Mouse (Mus musculus) CH12.LX (cell line): ENCODE measurements around the gene Amelx. TPM values are rescaled to one million over a fixed set of nuclear protein-coding genes. Genes with fewer than 3 reads are reported as not detected.

Experiments used
- DNase-seq: peaks from one replicate; pipeline ENCODE4 v3.0.0-alpha.2; 2013; ENCODE audit errors: extremely low read depth
- H3K27ac ChIP-seq: 2 replicates; pipeline ENCODE4 v1.5.1; 2012; ENCODE audit warnings: low read depth, mild to moderate bottlenecking, control low read depth, moderate library complexity; ENCODE audit not compliant: insufficient read depth
- H3K27me3 ChIP-seq: replicated peaks from 2 replicates; pipeline ENCODE3; 2012; ENCODE audit warnings: inconsistent platforms
- H3K36me3 ChIP-seq, 2 experiments: replicated peaks in 1 of 2; 2 replicates each; pipeline versions ENCODE3 to v1.6.1; 2012; ENCODE audit warnings: inconsistent platforms in 1 of 2, low read length in 1 of 2, mild to moderate bottlenecking in 1 of 2, mixed read lengths in 1 of 2, moderate library complexity in 1 of 2; ENCODE audit not compliant: control insufficient read depth in 1 of 2, insufficient read depth in 1 of 2
- H3K4me1 ChIP-seq, 2 experiments: 2 replicates each; pipeline ENCODE4 v1.6.1; 2012; ENCODE audit warnings: inconsistent platforms in 1 of 2, moderate library complexity in 1 of 2; ENCODE audit not compliant: insufficient read depth in 2 of 2, control insufficient read depth in 1 of 2
- H3K4me2 ChIP-seq: 2 replicates; pipeline ENCODE4 v1.6.1; 2012; ENCODE audit warnings: low read depth, mild to moderate bottlenecking, control low read depth; ENCODE audit not compliant: poor library complexity, insufficient read depth, severe bottlenecking
- H3K4me3 ChIP-seq, 3 experiments: fragments of 150-350 bp in 1 of 3; sonication (generic) in 1 of 3; replicated peaks in 1 of 3; 2 replicates each; pipeline versions ENCODE3 to v1.5.1; 2011 to 2012; ENCODE audit warnings: low read depth in 2 of 3, low read length in 2 of 3, mild to moderate bottlenecking in 2 of 3, moderate library complexity in 2 of 3, control low read depth in 1 of 3, improper control_type of control experiment in 1 of 3, inconsistent platforms in 1 of 3, mixed read lengths in 1 of 3; ENCODE audit not compliant: poor library complexity in 1 of 3
- H3K79me2 ChIP-seq: replicated peaks from 2 replicates; pipeline ENCODE4 v1.6.1; 2012; ENCODE audit warnings: mild to moderate bottlenecking, moderate library complexity; ENCODE audit not compliant: control insufficient read depth, poor library complexity, insufficient read depth, severe bottlenecking; ENCODE audit errors: extremely low read depth
- H3K9ac ChIP-seq: 2 replicates; pipeline ENCODE4 v1.6.1; 2012; ENCODE audit warnings: low read depth, mild to moderate bottlenecking, control low read depth, moderate library complexity; ENCODE audit not compliant: insufficient read depth
- H3K9me3 ChIP-seq: replicated peaks from 2 replicates; pipeline ENCODE3; 2012; ENCODE audit warnings: low read length, inconsistent platforms, mixed read lengths
- BHLHE40 ChIP-seq: IDR thresholded peaks from 2 replicates; pipeline ENCODE4 v1.6.1; 2011; ENCODE audit warnings: mild to moderate bottlenecking, low read depth, low read length, improper control_type of control experiment
- ETS1 ChIP-seq: conservative IDR thresholded peaks from 2 replicates; pipeline ENCODE4 v1.6.1; 2012; ENCODE audit warnings: low read depth, mild to moderate bottlenecking, inconsistent platforms, low read length, improper control_type of control experiment, moderate library complexity
- HCFC1 ChIP-seq: IDR thresholded peaks from 2 replicates; pipeline ENCODE4 v1.6.1; 2012; ENCODE audit warnings: low read depth, mild to moderate bottlenecking, inconsistent platforms, low read length, improper control_type of control experiment
- IRF4 ChIP-seq: IDR thresholded peaks from 2 replicates; pipeline ENCODE4 v1.6.1; 2014; ENCODE audit warnings: low read depth, mild to moderate bottlenecking, inconsistent platforms, low read length, improper control_type of control experiment
- KAT2A ChIP-seq: IDR thresholded peaks from 2 replicates; pipeline ENCODE4 v1.6.1; 2012; ENCODE audit warnings: low read length, improper control_type of control experiment, inconsistent platforms; ENCODE audit not compliant: insufficient replicate concordance
- NELFE ChIP-seq: IDR thresholded peaks from 2 replicates; pipeline ENCODE4 v1.6.1; 2011; ENCODE audit warnings: low read depth, low read length, improper control_type of control experiment
- NRF1 ChIP-seq: IDR thresholded peaks from 2 replicates; pipeline ENCODE4 v1.6.1; 2014; ENCODE audit warnings: low read depth, mild to moderate bottlenecking, inconsistent platforms, low read length, improper control_type of control experiment, moderate library complexity
- POLR2A ChIP-seq: IDR thresholded peaks from 2 replicates; pipeline ENCODE4 v1.6.1; 2011; ENCODE audit warnings: low read depth, mild to moderate bottlenecking, improper control_type of control experiment, low read length
- RCOR1 ChIP-seq: conservative IDR thresholded peaks from 2 replicates; pipeline ENCODE4 v1.6.1; 2012; ENCODE audit warnings: low read depth, mild to moderate bottlenecking, inconsistent platforms, low read length, improper control_type of control experiment
- SIN3A ChIP-seq: IDR thresholded peaks from 2 replicates; pipeline ENCODE4 v1.6.1; 2012; ENCODE audit warnings: low read length, improper control_type of control experiment, inconsistent platforms
- SMC3 ChIP-seq: IDR thresholded peaks from 2 replicates; pipeline ENCODE4 v1.6.1; 2011; ENCODE audit warnings: low read depth, low read length, improper control_type of control experiment
- TBP ChIP-seq: conservative IDR thresholded peaks from 2 replicates; pipeline ENCODE4 v1.6.1; 2011; ENCODE audit warnings: low read depth, low read length, improper control_type of control experiment
- USF1 ChIP-seq: IDR thresholded peaks from 2 replicates; pipeline ENCODE4 v1.6.1; 2014; ENCODE audit warnings: low read depth, mild to moderate bottlenecking, inconsistent platforms, low read length, improper control_type of control experiment
- USF2 ChIP-seq: conservative IDR thresholded peaks from 2 replicates; pipeline ENCODE4 v1.6.1; 2011; ENCODE audit warnings: low read depth, low read length, improper control_type of control experiment
- dilution Hi-C: fragments of 300-500 bp; cut with MboI; formaldehyde crosslinking; loops from 2 replicates; pipeline ENCODE4 v1.14.3; 2020; ENCODE audit warnings: low sequenced_read_pairs; ENCODE audit not compliant: extremely low pct_unique_long_range_greater_than_20kb, extremely low pct_ligation_motif_present
- in situ Hi-C: fragments of 300-500 bp; cut with MboI; formaldehyde crosslinking; loops from 3 replicates; pipeline ENCODE4 v1.14.3; 2019; ENCODE audit warnings: low sequenced_read_pairs, low pct_ligation_motif_present, low pct_unique_long_range_greater_than_20kb, mixed read lengths
- polyA plus RNA-seq: library from polyadenylated mRNA; unstranded; fragments of >175 nt; gene quantifications from 2 replicates; pipeline ENCODE4 v1.2.1, GENCODE M21; 2012; ENCODE audit warnings: low read depth; ENCODE audit not compliant: insufficient read length
- total RNA-seq, 2 experiments: library from RNA; depleted of rRNA; stranded (reverse); fragments of 300-350 nt in 1 of 2; fragments of >200 nt in 1 of 2; gene quantifications; 2 replicates each; pipeline ENCODE4 v1.2.3; 2012 to 2014

Gene Amelx
- total and polyA plus RNA-seq, 3 experiments = 0.30 TPM; not detected in 2

DNA sequence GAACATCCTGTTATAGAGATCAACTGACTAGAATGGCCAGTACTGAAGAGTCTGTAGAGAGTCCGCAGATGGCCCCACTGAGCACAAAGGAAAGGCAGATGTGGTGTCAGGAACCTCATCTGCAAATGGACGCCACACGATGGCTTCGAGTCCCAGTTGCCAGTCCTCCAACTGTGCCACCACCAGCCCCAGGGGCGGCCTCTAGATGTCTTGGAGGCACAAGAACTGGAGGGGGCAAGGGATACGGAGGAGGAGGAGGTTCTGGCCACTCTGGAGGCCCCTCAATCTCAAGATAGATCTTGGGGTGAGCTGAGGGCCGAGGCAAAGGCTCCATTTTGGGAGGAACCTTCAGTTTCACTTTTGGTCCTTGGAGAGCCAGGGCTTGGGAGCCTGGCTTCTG, 47.2 kb downstream of the Amelx start:
- no peaks in the 10 kb centered on the region for H3K9me3 ChIP-seq
- H3K79me2 ChIP-seq = no peaks in the 10 kb centered on the region
- TF ChIP-seq KAT2A (no peak), POLR2A (no peak), TBP (no peak), NRF1 (no peak), IRF4 (no peak), ETS1 (no peak), RCOR1 (no peak), HCFC1 (no peak), SMC3 (no peak), NELFE (no peak), BHLHE40 (no peak), USF1 (no peak), SIN3A (no peak), USF2 (no peak)
- H3K9ac ChIP-seq = no peak overlapping the region
- in situ Hi-C loops = no loop called here
- H3K27me3 ChIP-seq = no peaks in the 10 kb centered on the region
- no peaks in the 10 kb centered on the region for H3K36me3 ChIP-seq
- H3K4me1 ChIP-seq = no peaks in the 10 kb centered on the region
- DNase-seq = no peak
- no peak overlapping the region for H3K4me2 ChIP-seq
- H3K4me3 ChIP-seq = no peak overlapping the region
- dilution Hi-C loops = no loop called here
- H3K27ac ChIP-seq = no peak overlapping the region

Other genes with a start within 250 kb of the Amelx start
- 21.7 and 27.1 TPM in 2 replicates for gene Hccs, start 133.2 kb upstream of the Amelx start, total RNA-seq (2012; rRNA removed)
- gene Hccs, start 133.2 kb upstream of the Amelx start, total RNA-seq (2014; rRNA removed) = 87.8 and 102 TPM in 2 replicates
- 32.6 and 40.0 TPM in 2 replicates for gene Hccs, start 133.2 kb upstream of the Amelx start, polyA plus RNA-seq